Mouse (Mus musculus): ENCODE measurements around the gene Thg1l.

Thg1l gene

GRCm38 (mm10) chr11:45955127-45955627, at the start of gene Thg1l:
Gene Thg1l (minus strand): TSS chr11:45955494.
- peak; percentile 94 for DNase-seq

DNA sequence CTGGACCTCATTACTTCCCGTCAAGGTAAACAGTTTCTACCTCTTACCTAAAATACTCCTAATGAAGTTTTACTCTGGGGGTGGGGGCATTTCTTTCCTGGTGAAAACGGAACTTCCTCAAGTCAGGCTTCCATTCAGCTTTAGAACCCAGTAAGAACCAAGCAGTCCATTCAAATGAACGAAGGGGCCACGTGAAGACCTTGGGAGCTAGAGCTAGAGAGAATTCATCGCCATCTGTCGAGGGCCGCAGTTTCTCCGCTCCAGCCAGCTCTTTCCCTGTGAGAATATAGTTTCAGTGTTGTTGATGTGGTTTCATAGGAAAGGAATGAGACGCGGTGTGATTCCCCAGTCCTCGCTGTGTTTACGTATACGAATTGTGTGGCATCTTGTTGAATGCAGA, 36.8 kb upstream of the Thg1l start:
- no peak for DNase-seq

DNA sequence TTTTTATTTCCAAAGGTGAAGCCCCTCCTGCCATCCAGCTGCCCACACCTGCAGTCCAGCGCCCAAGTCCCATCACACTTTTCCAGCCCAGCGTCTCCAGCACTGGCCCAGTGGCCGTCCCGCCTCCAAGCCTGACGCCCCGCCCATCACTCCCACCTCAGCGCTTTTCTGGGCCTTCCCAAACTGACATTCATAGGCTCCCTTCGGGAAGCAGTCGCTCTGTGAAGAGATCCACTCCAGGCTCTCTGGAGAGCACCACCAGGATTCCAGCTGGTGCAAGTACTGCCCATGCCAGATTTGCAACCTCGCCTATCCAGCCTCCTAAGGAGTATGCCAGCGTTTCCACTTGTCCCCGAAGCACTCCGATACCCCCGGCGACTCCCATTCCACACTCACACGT, 36.3 kb upstream of the Thg1l start:
- no peak for DNase-seq

DNA sequence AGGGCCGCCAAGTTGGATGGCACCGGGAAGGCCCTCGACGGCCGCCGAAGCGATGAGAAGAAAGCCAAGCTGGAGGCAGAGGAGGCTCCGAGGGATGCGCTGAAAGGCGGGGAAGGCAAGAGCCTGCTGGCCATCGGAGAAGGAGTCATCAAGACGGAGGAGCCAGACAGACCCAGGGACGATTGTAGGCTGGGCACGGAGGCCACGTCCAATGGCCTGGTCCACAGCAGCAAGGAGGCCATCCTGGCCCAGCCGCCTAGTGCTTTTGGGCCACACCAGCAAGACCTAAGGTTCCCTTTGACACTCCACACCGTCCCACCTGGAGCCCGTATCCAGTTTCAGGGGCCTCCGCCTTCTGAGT, 25.6 kb upstream of the Thg1l start:
- no peak for DNase-seq

GRCm38 (mm10) chr11:45979946-45980892, 24.9 kb upstream of the Thg1l start, which contains the start of gene Sox30:
Gene Sox30 (plus strand): TSS chr11:45980310.
- DNase-seq = peak; percentile 45 to 58

GRCm38 (mm10) chr11:45976061-45976460, 20.8 kb upstream of the Thg1l start:
- no peak for DNase-seq

DNA sequence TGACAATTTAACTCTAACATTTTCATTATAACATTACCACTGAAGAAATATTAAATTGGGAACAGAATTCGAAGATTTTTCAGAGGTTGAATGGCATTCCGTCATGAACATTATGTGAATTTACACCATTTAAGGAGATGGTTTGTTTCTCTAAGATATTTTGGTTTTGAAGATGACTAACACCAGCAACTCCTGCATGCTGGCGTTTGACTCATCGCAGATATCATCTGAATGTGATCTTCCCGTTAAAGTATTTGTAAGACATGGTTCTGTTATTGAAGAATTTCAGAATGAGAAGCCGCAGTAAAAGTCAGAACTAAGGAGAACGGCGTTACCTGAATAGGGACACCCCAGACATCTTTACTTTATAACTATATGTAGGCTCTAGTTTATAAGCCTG, 19.2 kb upstream of the Thg1l start:
- no peak for DNase-seq

GRCm38 (mm10) chr11:45973635-45974034, 18.3 kb upstream of the Thg1l start:
- no peak for DNase-seq

GRCm38 (mm10) chr11:45968466-45968865, 13.2 kb upstream of the Thg1l start:
- no peak for DNase-seq

- DNase-seq = no peak
Measured at GRCm38 (mm10) chr11:45966896-45967295, 11.6 kb upstream of the Thg1l start.

- DNase-seq = peak; percentile 35 to 48
Measured at GRCm38 (mm10) chr11:45960003-45960402, 4.7 kb upstream of the Thg1l start.

GRCm38 (mm10) chr11:45959598-45959997, 4.3 kb upstream of the Thg1l start:
- DNase-seq = peak; percentile 61 to 68

DNA sequence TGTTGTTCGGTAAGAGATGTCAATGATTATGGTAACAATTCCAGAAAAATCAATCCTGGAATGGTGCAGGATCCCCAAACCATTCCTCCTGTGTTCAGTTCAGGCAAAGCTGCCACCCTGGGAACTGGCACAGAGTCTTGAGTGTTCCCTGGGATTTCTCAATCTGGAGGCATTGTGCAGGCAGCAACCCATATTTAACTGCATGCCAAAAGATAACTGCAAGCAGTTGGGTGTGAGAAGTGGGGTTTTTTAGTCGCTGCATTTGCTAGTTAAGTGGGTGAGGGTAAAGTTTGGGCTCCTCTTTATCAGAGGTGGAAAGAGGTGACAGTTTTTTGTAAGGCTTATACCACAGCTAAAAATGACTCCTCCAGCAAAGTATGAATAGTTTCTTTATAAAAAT, 7.8 kb downstream of the Thg1l start:
- DNase-seq = no peak

DNA sequence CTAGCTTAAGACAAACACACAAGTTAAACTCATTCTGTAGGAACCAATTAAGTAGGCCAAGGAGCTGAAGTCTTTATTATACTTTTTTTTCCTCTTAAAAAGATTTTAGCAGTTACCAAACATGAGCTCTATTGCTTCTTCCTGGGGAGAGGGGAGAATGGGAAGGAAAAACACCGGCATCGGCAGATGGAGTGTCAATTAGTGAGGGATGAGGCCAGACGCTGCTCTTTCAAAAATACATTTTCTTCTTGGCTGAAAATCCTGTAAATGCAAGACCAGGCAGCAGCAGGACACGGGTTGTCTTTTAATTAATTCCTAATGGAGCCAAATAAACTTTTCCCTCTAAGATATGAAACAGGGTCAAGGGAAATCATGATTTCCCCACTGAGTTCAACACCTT, 8.5 kb downstream of the Thg1l start:
- DNase-seq = no peak

DNA sequence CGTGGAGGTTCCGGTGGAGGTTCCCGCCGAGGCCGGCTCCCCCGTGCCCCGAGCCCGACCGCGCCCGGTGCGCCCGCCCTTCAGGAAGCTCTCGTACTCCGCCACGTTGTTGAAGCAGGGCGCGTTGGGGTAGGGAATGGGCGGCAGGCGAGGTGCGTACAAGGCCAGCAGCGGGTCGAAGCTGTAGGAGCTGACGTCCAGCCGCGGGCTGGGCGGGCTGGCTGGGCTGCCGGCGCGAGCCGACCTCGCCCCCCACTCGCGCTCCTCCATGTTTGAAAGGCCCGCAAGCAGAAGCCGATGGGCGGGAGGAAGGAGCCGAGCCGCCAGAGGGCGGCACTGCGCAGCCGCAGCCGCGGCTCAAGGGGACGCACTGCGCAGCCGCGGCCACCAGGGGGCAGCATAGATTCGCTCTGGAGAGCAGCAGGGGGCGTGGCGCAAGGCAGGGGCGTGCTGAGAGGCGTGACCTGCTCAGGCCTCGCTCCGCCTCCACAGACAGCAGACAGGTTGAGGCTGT, 10.6 kb downstream of the Thg1l start, which contains the start of gene Lsm11:
Lsm11 (minus strand) TSS at position 293 of the 514 bp plus-strand sequence.
- DNase-seq = peak; percentile 99 to 100

DNA sequence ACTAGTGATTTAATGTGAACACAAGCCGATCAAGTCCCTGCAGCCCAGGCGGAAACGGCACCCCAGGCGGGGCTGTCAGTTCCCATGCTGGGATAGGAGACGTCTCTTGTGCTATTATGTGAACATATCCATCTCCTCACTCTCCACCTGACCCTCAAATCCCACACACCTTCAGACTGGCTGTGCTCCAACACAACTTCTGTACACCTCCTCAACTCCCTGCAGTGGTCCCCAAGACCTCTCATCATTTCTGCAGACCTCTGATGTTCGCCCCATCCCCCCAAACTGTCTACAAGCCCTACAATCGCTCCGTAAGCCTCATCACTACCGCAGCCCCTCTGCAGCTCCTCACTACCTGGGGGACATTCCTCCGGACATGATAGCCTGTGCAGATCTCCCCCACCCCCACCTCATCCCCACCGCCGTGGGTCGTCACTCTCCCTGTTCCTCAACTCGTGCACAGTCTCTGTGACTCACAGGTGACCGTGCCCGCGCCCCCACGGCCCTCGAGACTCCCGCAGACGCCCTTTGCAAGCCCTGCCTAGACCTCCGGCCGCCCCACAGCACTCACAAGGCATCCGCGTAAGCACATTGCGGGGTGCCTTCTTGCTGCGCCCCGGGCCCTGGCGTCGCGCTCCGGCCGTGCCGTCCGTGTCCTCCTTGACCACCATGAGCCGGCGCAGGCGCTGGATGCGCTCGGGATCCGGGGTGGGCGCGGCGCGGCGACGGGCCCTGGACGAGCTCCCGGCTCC, 11.2 kb downstream of the Thg1l start:
- peak; percentile 39 to 41 for DNase-seq

GRCm38 (mm10) chr11:45943108-45943705, 12.1 kb downstream of the Thg1l start:
- no peak for DNase-seq

DNA sequence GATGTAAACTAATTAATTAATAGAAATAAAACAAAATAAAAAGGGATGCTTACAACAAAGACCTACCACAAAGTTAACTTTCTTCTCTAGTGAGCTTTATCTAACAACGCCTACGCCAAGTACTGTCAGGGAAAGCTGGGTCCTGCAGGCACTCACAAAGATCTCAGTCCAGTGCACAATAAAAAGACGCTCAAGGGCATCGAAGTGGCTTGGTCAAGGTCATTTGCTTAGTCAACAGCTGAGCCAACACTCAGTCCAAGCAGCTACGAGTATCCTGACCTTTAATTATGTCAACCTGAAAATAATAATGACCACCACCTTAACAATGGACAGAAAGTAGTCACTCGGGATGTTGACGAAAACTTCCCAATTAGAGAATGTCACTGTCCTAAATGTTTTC, 13.0 kb downstream of the Thg1l start:
- DNase-seq = no peak

DNA sequence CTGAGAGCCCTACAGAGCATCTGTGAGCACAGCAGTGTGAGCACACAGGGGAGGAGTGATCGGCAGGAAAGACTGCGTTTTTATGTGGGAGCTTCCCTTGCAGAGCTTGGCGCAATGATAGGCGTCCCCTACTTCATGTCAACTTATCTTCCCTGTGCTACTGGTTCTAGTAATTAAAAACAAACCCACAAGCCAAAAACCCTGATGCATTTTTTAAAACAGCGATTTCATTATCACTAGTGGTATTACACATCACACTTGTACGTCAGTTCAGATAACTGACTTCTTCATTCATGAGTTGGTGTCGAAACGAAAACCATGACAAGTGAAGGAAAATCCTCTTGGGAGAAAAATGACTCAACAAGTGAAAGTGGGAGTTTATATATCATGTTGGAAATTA, 16.4 kb downstream of the Thg1l start:
- DNase-seq = no peak

DNA sequence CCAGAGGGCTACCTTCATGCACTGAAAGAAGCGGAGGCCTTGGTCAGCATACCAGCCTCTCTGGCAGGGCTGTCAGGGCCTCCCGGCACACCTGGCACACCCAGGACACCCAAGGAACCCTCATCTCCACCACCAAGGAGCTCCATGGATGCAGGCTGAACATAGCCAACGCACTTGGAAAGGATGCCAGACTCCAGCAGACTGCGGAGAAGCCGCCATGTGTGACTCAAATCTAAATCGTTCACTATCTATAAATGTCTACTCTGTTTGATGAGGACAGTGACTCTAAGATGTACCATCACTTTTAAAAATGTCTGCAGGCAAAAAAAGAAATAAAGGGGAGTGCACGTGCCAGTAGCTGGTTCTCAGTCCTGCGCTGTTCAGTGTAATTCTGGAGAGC, 17.8 kb downstream of the Thg1l start:
- DNase-seq = no peak

DNA sequence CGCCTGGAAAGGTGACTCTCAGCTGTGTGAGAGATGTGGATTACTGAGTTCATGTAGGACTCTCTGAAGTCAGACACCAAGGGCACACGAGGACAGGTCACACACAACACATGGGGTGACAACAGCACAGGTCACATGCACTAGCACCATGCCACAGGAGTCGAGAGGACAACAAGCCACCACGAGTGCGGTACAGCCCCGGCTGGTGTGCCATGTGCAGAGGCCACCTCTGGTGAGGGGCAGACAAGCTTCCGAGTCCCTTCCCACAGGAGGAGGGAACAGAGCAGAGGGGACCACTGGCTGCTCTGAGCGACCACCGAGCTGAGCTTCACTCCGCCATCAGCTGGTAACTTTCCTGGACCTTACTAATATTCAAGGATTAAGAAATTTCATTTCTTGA, 22.5 kb downstream of the Thg1l start:
- no peak for DNase-seq

- DNase-seq = no peak
Measured at GRCm38 (mm10) chr11:45929541-45929940, 25.8 kb downstream of the Thg1l start.

GRCm38 (mm10) chr11:45927456-45927855, 27.8 kb downstream of the Thg1l start:
- DNase-seq = no peak
